Mouse (Mus musculus) inflammation-experienced regulatory T-cells, adult 16 weeks (primary cell): Measurements from ENCODE around the gene C1qtnf3. TPM values are rescaled to one million over a fixed set of nuclear protein-coding genes. Genes with fewer than 3 reads are reported as not detected.

Source experiments
- polyA plus RNA-seq: library from polyadenylated mRNA; unstranded; fragments of 100-300 nt; shearing (Covaris generic); gene quantifications from one replicate; pipeline ENCODE4 v1.2.1, GENCODE M21; 2017

C1qtnf3 gene
- not detected for polyA plus RNA-seq

DNA sequence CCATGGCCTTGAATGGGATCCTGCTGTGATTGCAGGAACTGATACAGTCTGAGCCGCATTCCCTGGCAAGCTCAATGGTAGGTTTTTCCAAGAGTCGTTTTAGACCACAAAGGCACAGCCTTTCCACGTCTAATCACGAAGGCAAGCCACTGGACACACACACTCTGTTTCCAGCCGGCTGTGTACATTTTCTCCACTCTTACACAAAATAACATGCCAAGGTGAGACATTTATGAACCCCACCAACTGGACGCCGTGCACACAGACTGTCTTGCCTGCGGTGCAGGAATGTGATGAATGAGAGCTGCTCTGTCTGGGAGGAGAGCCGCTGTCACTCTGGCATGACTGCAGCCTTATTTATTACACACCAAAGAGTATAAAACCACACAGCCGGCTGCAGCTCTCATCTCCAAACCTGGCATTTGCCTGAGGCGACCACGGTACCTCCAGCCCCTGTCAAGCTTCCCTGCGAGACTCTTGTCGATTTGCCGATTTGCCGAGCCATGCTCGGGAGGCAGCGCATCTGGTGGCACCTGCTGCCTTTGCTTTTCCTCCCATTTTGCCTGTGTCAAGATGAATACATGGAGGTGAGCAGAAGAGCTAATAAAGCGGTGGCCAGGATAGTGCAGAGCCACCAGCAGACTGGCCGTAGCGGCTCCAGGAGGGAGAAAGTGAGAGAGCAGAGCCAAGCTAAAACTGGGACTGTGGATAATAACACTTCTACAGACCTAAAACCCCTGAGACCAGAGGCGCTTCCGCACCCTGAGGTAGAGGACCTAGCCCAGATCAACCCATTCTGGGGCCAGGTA is at the start of gene C1qtnf3:
TSS of gene C1qtnf3 (plus strand) at position 382 of the 809 bp plus-strand sequence.

DNA sequence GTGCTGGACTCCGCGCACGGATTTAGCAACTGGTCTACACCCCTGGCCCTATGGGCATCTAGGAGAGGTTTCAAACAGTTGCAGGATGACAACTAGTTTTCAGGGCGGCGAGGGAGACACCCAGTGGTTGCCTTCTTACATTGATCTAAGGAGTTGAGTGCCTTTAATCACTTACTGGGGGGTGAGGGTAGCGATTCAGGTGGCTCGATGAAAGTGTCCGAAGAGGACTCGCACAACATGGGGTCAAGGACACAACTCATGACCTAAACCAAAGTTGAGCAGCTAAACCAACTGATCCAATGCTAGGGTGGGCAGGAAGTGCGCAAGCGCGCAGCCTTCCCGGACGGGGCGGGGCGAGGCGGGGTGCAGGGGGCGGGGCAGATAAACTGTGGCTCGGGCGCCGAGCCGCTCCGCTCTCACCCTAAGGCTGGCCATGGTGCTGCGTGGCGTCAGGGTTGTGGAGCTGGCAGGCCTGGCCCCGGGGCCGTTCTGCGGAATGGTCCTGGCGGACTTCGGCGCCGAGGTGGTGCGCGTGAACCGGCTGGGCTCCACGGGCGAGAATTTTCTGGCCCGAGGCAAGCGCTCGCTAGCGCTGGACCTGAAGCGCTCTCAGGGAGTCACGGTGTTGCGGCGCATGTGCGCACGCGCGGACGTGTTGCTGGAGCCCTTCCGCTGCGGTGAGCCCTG is 29.4 kb downstream of the C1qtnf3 start, which contains the start of gene Amacr:
TSS of gene Amacr (plus strand) at position 380 of the 687 bp plus-strand sequence.

DNA sequence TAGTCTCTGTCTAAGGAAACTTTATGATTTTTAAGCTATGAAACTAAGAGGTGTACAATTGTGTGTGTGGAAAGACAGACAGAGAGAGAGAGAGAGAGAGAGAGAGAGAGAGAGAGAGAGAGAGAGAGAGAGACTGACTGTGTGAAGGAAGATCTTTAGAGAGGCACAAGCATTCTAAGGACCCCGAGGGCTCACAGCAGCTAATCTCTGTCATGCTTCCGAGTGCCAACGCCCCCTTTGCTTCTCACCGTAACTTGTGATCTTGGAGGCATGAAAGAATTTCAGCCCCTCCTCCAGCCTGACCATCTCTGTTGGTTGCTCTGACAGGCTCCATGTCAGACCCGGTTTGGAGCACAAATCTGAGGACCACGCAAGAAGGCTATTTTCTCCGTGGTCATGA is 48.3 kb downstream of the C1qtnf3 start, which contains the start of gene Slc45a2:
TSS of gene Slc45a2 (plus strand) at position 301 of the 400 bp plus-strand sequence.

Other genes starting within 250 kb of the C1qtnf3 start
- 2.1 TPM for gene Rai14, start 237.7 kb upstream of the C1qtnf3 start, polyA plus RNA-seq
- gene Amacr, start 29.4 kb downstream of the C1qtnf3 start, polyA plus RNA-seq: 9.4 TPM
- not detected for gene Slc45a2, start 48.4 kb downstream of the C1qtnf3 start, polyA plus RNA-seq
- not detected for gene Rxfp3, start 85.7 kb downstream of the C1qtnf3 start, polyA plus RNA-seq
- not detected for gene Adamts12, start 112.5 kb downstream of the C1qtnf3 start, polyA plus RNA-seq